14 mouse cellular contexts compared by ENCODE assay signal in the genomic region with DNA sequence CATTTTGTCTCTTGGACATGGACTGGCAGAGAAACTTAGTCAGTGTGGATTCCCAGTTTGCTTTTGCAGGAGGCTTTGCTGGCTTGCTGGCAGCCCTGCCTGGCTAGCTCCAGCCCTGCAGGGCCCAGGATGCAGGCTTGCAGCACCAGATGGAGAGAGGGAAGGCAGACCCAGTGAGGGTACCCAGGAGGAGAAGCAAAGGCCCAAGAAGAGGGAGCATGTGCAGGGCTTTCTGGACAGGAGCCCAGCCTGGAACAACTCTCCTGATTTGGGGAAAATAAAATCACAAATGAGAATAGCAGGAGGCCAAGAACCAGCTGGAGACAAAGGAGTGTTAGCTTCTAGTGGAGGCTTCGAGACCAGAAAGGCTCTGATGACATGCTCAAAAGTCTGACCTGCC.
A peak's percentile ranks its signal among the peaks of the same experiment; 100 is the strongest.
DNase-seq lines count a peak whose midpoint lies in the region; ATAC-seq and TF ChIP-seq lines count a peak whose summit lies in the region.
"Had no signal": no experiment of that assay in that cellular context is flagged by ENCODE, and none has a peak within 500 bp of the region (broad histone marks: within the 10 kb centered on the region; RNA-seq: fewer than 3 reads in every experiment).

No protein-coding gene starts in this region.

- no peaks in the 10 kb centered on the region for H3K4me1 ChIP-seq in forebrain, embryonic 15.5 days
- H3K4me1 ChIP-seq in forebrain, embryonic 11.5 days (replicated peaks; ENCODE audit: control insufficient read depth, insufficient read depth, low read length): no peaks in the 10 kb centered on the region
- no peaks in the 10 kb centered on the region for H3K4me1 ChIP-seq in midbrain, embryonic 14.5 days (ENCODE audit: control insufficient read depth, insufficient read depth, low read length)
- no peaks in the 10 kb centered on the region for H3K4me1 ChIP-seq in midbrain, embryonic 15.5 days
- no peaks in the 10 kb centered on the region for H3K4me1 ChIP-seq in limb, embryonic 14.5 days (ENCODE audit: control insufficient read depth, insufficient read depth, low read length)
- H3K4me1 ChIP-seq in kidney, embryonic 16.5 days (ENCODE audit: insufficient read depth, low read length): no peaks in the 10 kb centered on the region
- H3K4me1 ChIP-seq: megakaryocyte, embryonic 14.5 days had no signal

- 37% methylated on average over 1 of the region's 1 CpGs for WGBS in forebrain, embryonic 15.5 days
- WGBS in forebrain, embryonic 11.5 days: 81% methylated on average over 1 of the region's 1 CpGs
- 63% methylated on average over 1 of the region's 1 CpGs for WGBS in midbrain, embryonic 14.5 days
- 70% methylated on average over 1 of the region's 1 CpGs for WGBS in midbrain, embryonic 15.5 days
- WGBS in limb, embryonic 14.5 days: 63% methylated on average over 1 of the region's 1 CpGs
- WGBS in kidney, embryonic 16.5 days: 62% methylated on average over 1 of the region's 1 CpGs

- DNase-seq in forebrain, embryonic 11.5 days (ENCODE audit: low spot score): no peak
- DNase-seq in midbrain, embryonic 14.5 days: peak; percentile 5
- DNase-seq in cerebellum, postnatal 14 days: peak; percentile 88 to 94
- peak; percentile 13 for DNase-seq in limb, embryonic 14.5 days (ENCODE audit: low spot score)
- DNase-seq in urinary bladder, postnatal 14 days (ENCODE audit: low spot score): no peak
- DNase-seq: gastrocnemius, postnatal 36 days; kidney, adult 18-20 months; liver, postnatal 0 days; thymus, adult 2 months had no signal

- no peak for TF ChIP-seq POLR2A in limb, embryonic 14.5 days (IDR thresholded peaks at IDR 0.05; ENCODE audit: borderline replicate concordance, extremely low read depth, insufficient read depth, insufficient read length)

- no peak overlapping the region for H3K9ac ChIP-seq in forebrain, embryonic 15.5 days (replicated peaks)
- H3K9ac ChIP-seq in forebrain, embryonic 11.5 days (ENCODE audit: low read length): no peak overlapping the region
- H3K9ac ChIP-seq in midbrain, embryonic 14.5 days (replicated peaks; ENCODE audit: low read length): no peak overlapping the region
- H3K9ac ChIP-seq in midbrain, embryonic 15.5 days: no peak overlapping the region
- H3K9ac ChIP-seq in limb, embryonic 14.5 days (ENCODE audit: low read depth, low read length, severe bottlenecking): no peak overlapping the region; the same call in 1 of the 2 replicates
- H3K9ac ChIP-seq in kidney, embryonic 16.5 days (replicated peaks; ENCODE audit: low read length): no peak overlapping the region
- H3K9ac ChIP-seq: liver, postnatal 0 days had no signal

- no peaks in the 10 kb centered on the region for H3K27me3 ChIP-seq in forebrain, embryonic 15.5 days
- H3K27me3 ChIP-seq in forebrain, embryonic 11.5 days (ENCODE audit: control insufficient read depth, insufficient read depth, low read length): no peaks in the 10 kb centered on the region; the same call in 1 of the 2 replicates
- H3K27me3 ChIP-seq in midbrain, embryonic 14.5 days (ENCODE audit: control insufficient read depth, insufficient read depth, low read length): no peaks in the 10 kb centered on the region
- no peaks in the 10 kb centered on the region for H3K27me3 ChIP-seq in midbrain, embryonic 15.5 days (replicated peaks)
- H3K27me3 ChIP-seq in limb, embryonic 14.5 days (ENCODE audit: control insufficient read depth, insufficient read depth, low read length): no peaks in the 10 kb centered on the region
- no peaks in the 10 kb centered on the region for H3K27me3 ChIP-seq in kidney, embryonic 16.5 days (ENCODE audit: insufficient read depth, low read length)
- H3K27me3 ChIP-seq: megakaryocyte, embryonic 14.5 days had no signal

- peak overlapping the region; percentile 51 for H3K27ac ChIP-seq in forebrain, embryonic 15.5 days (replicated peaks)
- no peak overlapping the region for H3K27ac ChIP-seq in forebrain, embryonic 11.5 days (ENCODE audit: low read depth, low read length)
- no peak overlapping the region for H3K27ac ChIP-seq in midbrain, embryonic 14.5 days (replicated peaks; ENCODE audit: low read depth, low read length)
- no peak overlapping the region for H3K27ac ChIP-seq in midbrain, embryonic 15.5 days
- no peak overlapping the region; the same call in 1 of the 2 replicates for H3K27ac ChIP-seq in limb, embryonic 14.5 days (replicated peaks; ENCODE audit: low read depth, low read length)
- no peak overlapping the region for H3K27ac ChIP-seq in kidney, embryonic 16.5 days (ENCODE audit: low read length)

- no peaks in the 10 kb centered on the region for H3K36me3 ChIP-seq in forebrain, embryonic 15.5 days
- no peaks in the 10 kb centered on the region for H3K36me3 ChIP-seq in forebrain, embryonic 11.5 days (ENCODE audit: control insufficient read depth, insufficient read depth, low read length)
- H3K36me3 ChIP-seq in midbrain, embryonic 14.5 days (ENCODE audit: control insufficient read depth, insufficient read depth, low read length): no peaks in the 10 kb centered on the region
- no peaks in the 10 kb centered on the region for H3K36me3 ChIP-seq in midbrain, embryonic 15.5 days (replicated peaks)
- H3K36me3 ChIP-seq in limb, embryonic 14.5 days (ENCODE audit: control insufficient read depth, insufficient read depth, low read length): no peaks in the 10 kb centered on the region
- H3K36me3 ChIP-seq in kidney, embryonic 16.5 days (ENCODE audit: insufficient read depth, low read length): no peaks in the 10 kb centered on the region
- H3K36me3 ChIP-seq: G1E had no signal

- H3K9me3 ChIP-seq in forebrain, embryonic 15.5 days: no peaks in the 10 kb centered on the region
- no peaks in the 10 kb centered on the region for H3K9me3 ChIP-seq in forebrain, embryonic 11.5 days (ENCODE audit: control insufficient read depth, low read length)
- no peaks in the 10 kb centered on the region for H3K9me3 ChIP-seq in midbrain, embryonic 14.5 days (ENCODE audit: control insufficient read depth, low read length)
- no peaks in the 10 kb centered on the region for H3K9me3 ChIP-seq in midbrain, embryonic 15.5 days
- H3K9me3 ChIP-seq in limb, embryonic 14.5 days (ENCODE audit: control insufficient read depth, low read length): no peaks in the 10 kb centered on the region
- no peaks in the 10 kb centered on the region for H3K9me3 ChIP-seq in kidney, embryonic 16.5 days (ENCODE audit: low read length)
- H3K9me3 ChIP-seq: G1E; megakaryocyte, embryonic 14.5 days had no signal

- ATAC-seq in forebrain, embryonic 15.5 days (replicated peaks): peak; percentile 78
- no peak for ATAC-seq in forebrain, embryonic 11.5 days (replicated peaks; ENCODE audit: low FRiP score)
- ATAC-seq in midbrain, embryonic 14.5 days (ENCODE audit: low FRiP score, low TSS enrichment): no peak
- no peak for ATAC-seq in midbrain, embryonic 15.5 days (replicated peaks)
- peak; percentile 60; the same call in 1 of the 2 replicates for ATAC-seq in limb, embryonic 14.5 days (ENCODE audit: low FRiP score, low read depth)
- ATAC-seq in kidney, embryonic 16.5 days (ENCODE audit: low FRiP score, low TSS enrichment): no peak
- ATAC-seq: liver, postnatal 0 days had no signal

- H3K4me2 ChIP-seq in forebrain, embryonic 15.5 days (replicated peaks): no peak overlapping the region
- H3K4me2 ChIP-seq in forebrain, embryonic 11.5 days (ENCODE audit: low read depth, low read length, severe bottlenecking): no peak overlapping the region
- no peak overlapping the region for H3K4me2 ChIP-seq in midbrain, embryonic 14.5 days (ENCODE audit: low read length)
- H3K4me2 ChIP-seq in midbrain, embryonic 15.5 days: no peak overlapping the region
- no peak overlapping the region for H3K4me2 ChIP-seq in limb, embryonic 14.5 days (replicated peaks; ENCODE audit: low read depth, low read length, severe bottlenecking)
- H3K4me2 ChIP-seq in kidney, embryonic 16.5 days (replicated peaks; ENCODE audit: low read depth, low read length): no peak overlapping the region

- H3K4me3 ChIP-seq in forebrain, embryonic 15.5 days: no peak overlapping the region
- no peak overlapping the region for H3K4me3 ChIP-seq in forebrain, embryonic 11.5 days (ENCODE audit: low read depth, low read length)
- H3K4me3 ChIP-seq in midbrain, embryonic 14.5 days (replicated peaks; ENCODE audit: low read depth, low read length): no peak overlapping the region
- H3K4me3 ChIP-seq in midbrain, embryonic 15.5 days: no peak overlapping the region
- H3K4me3 ChIP-seq in limb, embryonic 14.5 days (replicated peaks; ENCODE audit: low read length): no peak overlapping the region
- H3K4me3 ChIP-seq in kidney, embryonic 16.5 days (ENCODE audit: low read length): no peak overlapping the region
- H3K4me3 ChIP-seq: megakaryocyte, embryonic 14.5 days had no signal

Comparison
In these comparisons a context has a peak if more than half of its experiments do, and no peak if none do; other contexts are left out.
1. ATAC-seq: peak in forebrain, embryonic 15.5 days (single experiment) and limb, embryonic 14.5 days (single experiment); none in forebrain, embryonic 11.5 days (single experiment), midbrain, embryonic 14.5 days (single experiment), midbrain, embryonic 15.5 days (single experiment) and kidney, embryonic 16.5 days (single experiment).
2. DNase-seq: peak in midbrain, embryonic 14.5 days (single experiment), cerebellum, postnatal 14 days (2 of 2) and limb, embryonic 14.5 days (single experiment); none in forebrain, embryonic 11.5 days (single experiment) and urinary bladder, postnatal 14 days (single experiment).